Mouse (Mus musculus) megakaryocyte progenitor cell, adult 5-6 weeks (primary cell): Measurements from ENCODE around the gene Gripap1. TPM values are rescaled to one million over a fixed set of nuclear protein-coding genes. Genes with fewer than 3 reads are reported as not detected.

Experiments
- ATAC-seq: replicated peaks from 2 replicates; pipeline ENCODE4 v1.8.0; 2016; ENCODE audit warnings: mild to moderate bottlenecking, moderate TSS enrichment, inconsistent platforms; ENCODE audit not compliant: poor library complexity
- total RNA-seq, 2 experiments: library from RNA; stranded (forward) in 1 of 2; stranded (reverse) in 1 of 2; fragments of 157-497, 149-512 nt in 1 of 2; fragments of 200-1000 nt in 1 of 2; gene quantifications; 2 replicates each; pipeline versions ENCODE4 v1.2.3 to v1.2.4; 2015 to 2017

The Gripap1 gene
- total RNA-seq, 2 experiments from 2014 or later, result 34.4 to 48.6 TPM

DNA sequence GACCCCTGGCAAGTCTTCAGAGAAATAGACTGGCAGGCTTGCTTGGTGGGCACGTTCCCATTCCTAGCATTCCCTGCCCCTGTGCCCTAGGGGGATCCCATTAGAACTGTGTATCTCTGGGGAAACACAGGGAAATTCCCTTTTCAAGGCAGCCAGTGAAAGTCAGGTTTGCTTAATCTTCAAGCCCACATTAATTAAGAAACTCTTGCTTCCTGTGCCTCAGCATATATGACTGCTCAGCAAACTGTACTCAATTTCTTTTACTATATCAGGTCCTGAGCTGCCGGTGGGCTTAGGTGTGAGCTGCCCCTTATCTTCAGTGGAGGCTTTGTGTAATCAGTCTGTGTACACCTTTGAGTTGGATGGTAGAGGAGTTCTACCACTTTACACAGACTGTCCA lies 76.2 kb downstream of the Gripap1 start:
- ATAC-seq, result 0 out of 2 replicates have a peak, but pooled peaks have one; percentile 11

DNA sequence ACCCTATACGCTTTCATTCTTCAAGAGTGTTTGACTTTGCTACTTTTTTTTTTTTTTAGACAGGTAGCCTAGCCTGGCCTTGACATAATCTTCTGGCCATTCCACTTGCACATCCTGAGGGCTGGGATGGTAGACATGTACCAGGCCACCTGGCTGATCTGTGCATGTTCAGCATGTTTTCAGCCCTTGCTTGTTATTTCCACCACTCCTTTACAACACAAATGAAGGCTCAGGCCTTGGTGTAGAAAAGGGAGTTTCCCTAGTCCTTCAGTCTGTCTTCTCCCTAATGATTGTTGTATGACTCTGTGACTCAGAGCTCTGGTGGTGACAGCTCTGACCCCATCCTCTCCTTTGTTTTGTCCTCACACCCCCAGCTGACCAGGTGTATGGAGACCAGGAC lies 77.6 kb downstream of the Gripap1 start:
- no peak for ATAC-seq

DNA sequence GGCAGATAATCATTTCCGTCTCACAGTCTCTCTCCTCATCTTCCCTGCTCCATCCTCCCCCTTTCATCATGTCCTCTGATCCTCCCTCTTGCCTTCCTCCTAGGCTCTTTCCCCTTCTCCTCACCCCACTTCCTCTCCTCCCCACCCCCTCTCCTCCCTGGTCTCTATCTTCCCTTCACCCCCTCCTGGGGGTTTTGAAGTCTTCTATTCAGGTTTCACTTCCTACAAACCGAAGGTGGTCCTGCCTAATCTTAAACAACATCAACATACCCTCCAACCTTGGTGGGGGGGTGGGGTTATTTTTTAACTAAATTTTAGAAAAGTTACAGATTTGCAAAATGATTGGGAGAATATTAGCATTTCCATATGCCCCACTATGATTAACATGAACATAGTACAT lies 78.9 kb downstream of the Gripap1 start:
- ATAC-seq, result no peak

DNA sequence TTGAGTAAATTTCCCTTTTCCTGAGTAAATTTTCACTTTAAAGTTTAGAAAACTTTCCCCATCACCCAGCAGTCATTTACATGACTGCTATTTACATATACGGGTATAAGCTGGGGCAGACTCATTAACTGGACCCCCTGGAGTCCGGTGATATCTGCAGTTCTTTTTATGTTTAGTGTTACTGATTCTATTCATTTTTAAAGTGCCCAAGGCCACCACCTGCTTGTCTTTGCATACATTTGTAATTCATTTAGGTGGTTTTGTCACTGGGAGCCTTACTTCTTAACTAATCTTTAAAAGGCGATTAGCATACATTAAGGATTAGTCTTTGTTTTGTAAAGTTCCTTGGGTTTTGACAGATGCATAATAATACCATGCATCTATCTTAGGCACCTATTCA lies 80.3 kb downstream of the Gripap1 start:
- ATAC-seq, result no peak

Other genes with a start within 250 kb of the Gripap1 start
- gene Foxp3, start 216.1 kb upstream of the Gripap1 start, total RNA-seq (2015), result not detected in 2 replicates
- 0.08 and 0.10 TPM in 2 replicates for gene Foxp3, start 216.1 kb upstream of the Gripap1 start, total RNA-seq (2017)
- 1.3 TPM in 1 of 2 replicates, not detected in the other for gene Ppp1r3f, start 215.5 kb upstream of the Gripap1 start, total RNA-seq (2015)
- 0.24 and 0.29 TPM in 2 replicates for gene Ppp1r3f, start 215.5 kb upstream of the Gripap1 start, total RNA-seq (2017)
- gene Ccdc22, start 184.2 kb upstream of the Gripap1 start, total RNA-seq (2015), result 18.8 and 20.5 TPM in 2 replicates
- gene Ccdc22, start 184.2 kb upstream of the Gripap1 start, total RNA-seq (2017), result 38.1 and 47.6 TPM in 2 replicates
- 0.24 and 0.47 TPM in 2 replicates for gene Cacna1f, start 182.7 kb upstream of the Gripap1 start, total RNA-seq (2015)
- 0.10 and 0.29 TPM in 2 replicates for gene Cacna1f, start 182.7 kb upstream of the Gripap1 start, total RNA-seq (2017)
- gene Syp, start 151.3 kb upstream of the Gripap1 start, total RNA-seq (2015), result not detected in 2 replicates
- 0.46 and 0.54 TPM in 2 replicates for gene Syp, start 151.3 kb upstream of the Gripap1 start, total RNA-seq (2017)
- gene Prickle3, start 132.5 kb upstream of the Gripap1 start, total RNA-seq (2015), result 3.9 and 4.8 TPM in 2 replicates
- gene Prickle3, start 132.5 kb upstream of the Gripap1 start, total RNA-seq (2017), result 4.1 and 6.0 TPM in 2 replicates
- 115 and 133 TPM in 2 replicates for gene Plp2, start 118.4 kb upstream of the Gripap1 start, total RNA-seq (2015)
- 26.4 and 37.1 TPM in 2 replicates for gene Plp2, start 118.4 kb upstream of the Gripap1 start, total RNA-seq (2017)
- not detected in 2 replicates for gene Magix, start 108.5 kb upstream of the Gripap1 start, total RNA-seq (2015)
- not detected in 2 replicates for gene Magix, start 108.5 kb upstream of the Gripap1 start, total RNA-seq (2017)
- 26.8 and 28.2 TPM in 2 replicates for gene Gpkow, start 92.6 kb upstream of the Gripap1 start, total RNA-seq (2015)
- gene Gpkow, start 92.6 kb upstream of the Gripap1 start, total RNA-seq (2017), result 19.2 and 24.4 TPM in 2 replicates
- gene Wdr45, start 75.4 kb upstream of the Gripap1 start, total RNA-seq (2015), result 27.3 and 39.9 TPM in 2 replicates
- 18.4 and 21.7 TPM in 2 replicates for gene Wdr45, start 75.4 kb upstream of the Gripap1 start, total RNA-seq (2017)
- 0.59 TPM in 1 of 2 replicates, not detected in the other for gene Gm45208, start 67.5 kb upstream of the Gripap1 start, total RNA-seq (2015)
- gene Gm45208, start 67.5 kb upstream of the Gripap1 start, total RNA-seq (2017), result not detected in 2 replicates
- gene Praf2, start 61.3 kb upstream of the Gripap1 start, total RNA-seq (2015), result 11.1 and 15.3 TPM in 2 replicates
- gene Praf2, start 61.3 kb upstream of the Gripap1 start, total RNA-seq (2017), result 3.4 and 4.9 TPM in 2 replicates
- gene Ccdc120, start 38.9 kb upstream of the Gripap1 start, total RNA-seq (2015), result 0.88 and 1.2 TPM in 2 replicates
- gene Ccdc120, start 38.9 kb upstream of the Gripap1 start, total RNA-seq (2017), result 0.33 and 1.1 TPM in 2 replicates
- gene Tfe3, start 27.2 kb upstream of the Gripap1 start, total RNA-seq (2015), result 12.2 and 14.6 TPM in 2 replicates
- 4.6 and 7.1 TPM in 2 replicates for gene Tfe3, start 27.2 kb upstream of the Gripap1 start, total RNA-seq (2017)
- gene Kcnd1, start 32.5 kb downstream of the Gripap1 start, total RNA-seq (2015), result 0.34 and 0.42 TPM in 2 replicates
- 0.21 and 0.68 TPM in 2 replicates for gene Kcnd1, start 32.5 kb downstream of the Gripap1 start, total RNA-seq (2017)
- 33.0 and 33.7 TPM in 2 replicates for gene Otud5, start 51.6 kb downstream of the Gripap1 start, total RNA-seq (2015)
- gene Otud5, start 51.6 kb downstream of the Gripap1 start, total RNA-seq (2017), result 48.6 and 58.7 TPM in 2 replicates
- gene Pim2, start 88.5 kb downstream of the Gripap1 start, total RNA-seq (2015), result 5.9 TPM in 2 replicates
- 1.2 and 1.5 TPM in 2 replicates for gene Pim2, start 88.5 kb downstream of the Gripap1 start, total RNA-seq (2017)
- gene Slc35a2, start 94.3 kb downstream of the Gripap1 start, total RNA-seq (2015), result 8.9 and 10.4 TPM in 2 replicates
- gene Slc35a2, start 94.3 kb downstream of the Gripap1 start, total RNA-seq (2017), result 12.2 and 25.1 TPM in 2 replicates
- gene Pqbp1, start 109.5 kb downstream of the Gripap1 start, total RNA-seq (2015), result 25.1 and 30.3 TPM in 2 replicates
- 136 and 167 TPM in 2 replicates for gene Pqbp1, start 109.5 kb downstream of the Gripap1 start, total RNA-seq (2017)
- 116 and 133 TPM in 2 replicates for gene Timm17b, start 109.6 kb downstream of the Gripap1 start, total RNA-seq (2015)
- 79.3 and 90.7 TPM in 2 replicates for gene Timm17b, start 109.6 kb downstream of the Gripap1 start, total RNA-seq (2017)
- gene Gm10491, start 118.1 kb downstream of the Gripap1 start, total RNA-seq (2015), result not detected in 2 replicates
- gene Gm10491, start 118.1 kb downstream of the Gripap1 start, total RNA-seq (2017), result not detected in 2 replicates
- not detected in 2 replicates for gene Gm10490, start 119.8 kb downstream of the Gripap1 start, total RNA-seq (2015)
- gene Gm10490, start 119.8 kb downstream of the Gripap1 start, total RNA-seq (2017), result not detected in 2 replicates
- not detected in 2 replicates for gene Pcsk1n, start 130.1 kb downstream of the Gripap1 start, total RNA-seq (2015)
- not detected in 2 replicates for gene Pcsk1n, start 130.1 kb downstream of the Gripap1 start, total RNA-seq (2017)
- not detected in 2 replicates for gene Eras, start 138.8 kb downstream of the Gripap1 start, total RNA-seq (2015)
- gene Eras, start 138.8 kb downstream of the Gripap1 start, total RNA-seq (2017), result not detected in 2 replicates
- gene Hdac6, start 158.1 kb downstream of the Gripap1 start, total RNA-seq (2015), result 9.2 and 10.4 TPM in 2 replicates
- gene Hdac6, start 158.1 kb downstream of the Gripap1 start, total RNA-seq (2017), result 6.5 and 7.6 TPM in 2 replicates
- gene Gata1, start 188.3 kb downstream of the Gripap1 start, total RNA-seq (2015), result 10.7 and 26.3 TPM in 2 replicates
- 8.7 and 20.8 TPM in 2 replicates for gene Gata1, start 188.3 kb downstream of the Gripap1 start, total RNA-seq (2017)
- gene Glod5, start 228.7 kb downstream of the Gripap1 start, total RNA-seq (2015), result not detected in 2 replicates
- not detected in 2 replicates for gene Glod5, start 228.7 kb downstream of the Gripap1 start, total RNA-seq (2017)